Mouse (Mus musculus) C2C12 (cell line): ENCODE data around the gene Slc15a4.

ENCODE experiments used
- CEBPB ChIP-seq: IDR thresholded peaks from one replicate; pipeline ENCODE4 v1.6.1; 2011; ENCODE audit warnings: low read depth, mild to moderate bottlenecking, control low read depth, moderate library complexity
- CTCF ChIP-seq: IDR thresholded peaks from one replicate; pipeline ENCODE4 v1.5.1; 2011; ENCODE audit not compliant: control insufficient read depth, insufficient read depth, insufficient read length
- MYOD1 ChIP-seq: IDR thresholded peaks from one replicate; pipeline ENCODE4 v1.6.1; 2011; ENCODE audit warnings: low read depth; ENCODE audit not compliant: control insufficient read depth, insufficient read length

- TF ChIP-seq CTCF: no peak
- TF ChIP-seq CEBPB: no peak
- no peak for TF ChIP-seq MYOD1
Measured at GRCm38 (mm10) chr5:127577419-127577818, 55.3 kb downstream of the Slc15a4 start.
